Mouse (Mus musculus): Measurements from ENCODE around the gene Abhd6. TPM values are rescaled to one million over a fixed set of nuclear protein-coding genes. Genes with fewer than 3 reads are reported as not detected.

The Abhd6 gene
- polyA plus RNA-seq, 1 experiment from 2014 or later = 36.7 TPM

DNA sequence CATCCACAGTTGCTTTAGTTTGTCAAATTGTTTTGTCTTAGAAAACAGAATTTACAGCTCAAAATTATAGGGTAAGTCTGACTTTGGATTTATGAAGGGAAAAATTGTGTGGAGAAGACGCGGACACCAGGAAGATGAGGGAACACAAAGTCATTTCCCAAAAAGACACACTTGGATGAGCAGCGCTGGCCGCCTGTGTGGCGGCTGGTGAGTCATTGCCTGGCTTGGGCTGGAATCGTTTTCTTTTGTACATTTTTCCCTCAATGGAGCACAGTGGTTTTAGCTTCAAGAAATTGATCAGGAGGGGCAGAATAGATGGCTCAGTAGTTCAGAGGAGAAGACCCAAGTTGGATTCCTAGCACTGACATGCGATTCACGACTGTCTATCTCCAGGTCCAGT is 99.2 kb downstream of the Abhd6 start:
- Histone ChIP-seq H3K4me3 (replicated peaks; ENCODE audit: low read length) (no peak overlapping the region), H3K27ac (ENCODE audit: low read length) (no peak overlapping the region), H3K27me3 (replicated peaks; ENCODE audit: control insufficient read depth, insufficient read depth, low read length) (no peaks in the 10 kb centered on the region), H3K9me3 (ENCODE audit: control insufficient read depth, low read length) (no peaks in the 10 kb centered on the region), H3K9ac (replicated peaks; ENCODE audit: low read depth, low read length) (no peak overlapping the region), H3K36me3 (ENCODE audit: control insufficient read depth, insufficient read depth) (no peaks in the 10 kb centered on the region), H3K4me2 (ENCODE audit: low read length) (no peak overlapping the region), H3K4me1 (replicated peaks; ENCODE audit: control insufficient read depth, insufficient read depth, low read length) (peaks cover 24% of the 10 kb centered on the region)
- 82% methylated on average over 8 of the region's 8 CpGs for WGBS
- ATAC-seq = no peak

DNA sequence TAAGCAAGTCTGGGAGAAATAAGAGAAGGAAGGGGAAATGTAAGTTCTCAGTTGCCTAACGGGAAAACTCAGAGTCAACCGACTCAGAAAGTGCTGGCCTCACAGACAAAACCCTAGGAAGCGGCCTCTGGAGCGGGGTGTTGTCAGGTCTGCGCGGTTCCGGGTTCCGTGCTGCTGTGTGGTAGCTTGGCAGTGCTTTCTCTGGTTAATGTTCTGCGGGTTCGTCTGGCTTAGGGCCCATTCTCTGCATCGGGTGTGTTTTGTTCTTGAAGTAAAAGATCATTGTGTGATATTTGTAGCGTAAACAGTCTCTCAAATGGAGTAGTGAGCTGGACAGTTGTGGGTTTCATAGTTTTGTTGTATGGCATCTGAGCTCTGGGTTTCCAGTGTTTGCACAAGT is 100.0 kb downstream of the Abhd6 start:
- 58% methylated on average over 12 of the region's 12 CpGs for WGBS
- Histone ChIP-seq H3K4me3 (replicated peaks; ENCODE audit: low read length) (no peak overlapping the region), H3K4me2 (ENCODE audit: low read length) (no peak overlapping the region), H3K9me3 (ENCODE audit: control insufficient read depth, low read length) (no peaks in the 10 kb centered on the region), H3K4me1 (replicated peaks; ENCODE audit: control insufficient read depth, insufficient read depth, low read length) (peaks cover 24% of the 10 kb centered on the region), H3K27me3 (replicated peaks; ENCODE audit: control insufficient read depth, insufficient read depth, low read length) (no peaks in the 10 kb centered on the region), H3K9ac (replicated peaks; ENCODE audit: low read depth, low read length) (no peak overlapping the region), H3K27ac (ENCODE audit: low read length) (no peak overlapping the region), H3K36me3 (ENCODE audit: control insufficient read depth, insufficient read depth) (no peaks in the 10 kb centered on the region)
- ATAC-seq = no peak

Other genes with a start within 250 kb of the Abhd6 start
- not detected in 2 replicates for gene Gm26661, start 211.3 kb upstream of the Abhd6 start, polyA plus RNA-seq (2015; fragmentation: Nextera tagmentation; extraction: Ambion mirVana)
- gene Flnb, start 184.9 kb upstream of the Abhd6 start, polyA plus RNA-seq (2015; fragmentation: Nextera tagmentation; extraction: Ambion mirVana) = 10.5 and 16.2 TPM in 2 replicates
- 0.44 TPM in 1 of 2 replicates, not detected in the other for gene Gm45521, start 45.6 kb upstream of the Abhd6 start, polyA plus RNA-seq (2015; fragmentation: Nextera tagmentation; extraction: Ambion mirVana)
- gene Dnase1l3, start 8.3 kb upstream of the Abhd6 start, polyA plus RNA-seq (2015; fragmentation: Nextera tagmentation; extraction: Ambion mirVana) = 0.06 and 0.10 TPM in 2 replicates
- 59.5 and 70.2 TPM in 2 replicates for gene Rpp14, start 77.5 kb downstream of the Abhd6 start, polyA plus RNA-seq (2015; fragmentation: Nextera tagmentation; extraction: Ambion mirVana)
- gene Pxk, start 95.3 kb downstream of the Abhd6 start, polyA plus RNA-seq (2015; fragmentation: Nextera tagmentation; extraction: Ambion mirVana) = 51.2 and 63.0 TPM in 2 replicates
- gene Pdhb, start 170.1 kb downstream of the Abhd6 start, polyA plus RNA-seq (2015; fragmentation: Nextera tagmentation; extraction: Ambion mirVana) = 249 and 250 TPM in 2 replicates
- gene Kctd6, start 211.2 kb downstream of the Abhd6 start, polyA plus RNA-seq (2015; fragmentation: Nextera tagmentation; extraction: Ambion mirVana) = 7.2 and 8.1 TPM in 2 replicates